Mouse (Mus musculus) G1E (cell line): ENCODE results near the gene Tcp1. TPM values are rescaled to one million over a fixed set of nuclear protein-coding genes. Genes with fewer than 3 reads are reported as not detected.

ENCODE experiments used
- ATAC-seq: 2 replicates; pipeline ENCODE4 v1.8.0; 2016; ENCODE audit warnings: mild to moderate bottlenecking; ENCODE audit not compliant: insufficient number of reproducible peaks, poor library complexity, low FRiP score, severe bottlenecking; ENCODE audit errors: extremely low read depth
- DNase-seq: peaks from one replicate; pipeline ENCODE4 v3.0.0; 2012; ENCODE audit warnings: low spot score
- H3K27me3 ChIP-seq: 2 replicates; pipeline ENCODE4 v1.6.1; 2012; ENCODE audit warnings: mild to moderate bottlenecking, low read length, inconsistent platforms; ENCODE audit not compliant: insufficient read depth
- H3K36me3 ChIP-seq: replicated peaks from 2 replicates; pipeline ENCODE3; 2012; ENCODE audit warnings: mild to moderate bottlenecking, inconsistent platforms
- H3K4me1 ChIP-seq: 2 replicates; pipeline ENCODE4 v1.6.1; 2012; ENCODE audit warnings: low read depth, low read length, inconsistent platforms, mixed read lengths; ENCODE audit not compliant: insufficient read depth
- H3K4me3 ChIP-seq: 2 replicates; pipeline ENCODE4 v1.5.1; 2012; ENCODE audit warnings: low read depth, mild to moderate bottlenecking, inconsistent platforms, low read length, moderate library complexity, mixed read lengths
- H3K9me3 ChIP-seq: replicated peaks from 2 replicates; pipeline ENCODE4 v1.6.1; 2012; ENCODE audit warnings: inconsistent platforms
- CTCF ChIP-seq: IDR thresholded peaks from 2 replicates; pipeline ENCODE4 v1.5.1; 2012; ENCODE audit warnings: low read depth, low read length, inconsistent platforms, mixed read lengths
- GATA1 ChIP-seq: IDR thresholded peaks from 2 replicates; pipeline ENCODE4 v1.6.1; 2012; ENCODE audit warnings: borderline replicate concordance, low read length, inconsistent platforms, mixed read lengths
- GATA2 ChIP-seq: IDR thresholded peaks from 2 replicates; pipeline ENCODE4 v1.6.1; 2012; ENCODE audit warnings: low read depth, low read length, inconsistent platforms, borderline replicate concordance
- POLR2AphosphoS5 ChIP-seq: IDR thresholded peaks from 2 replicates; pipeline ENCODE4 v1.6.1; 2012; ENCODE audit warnings: low read depth, low read length, inconsistent platforms; ENCODE audit not compliant: insufficient replicate concordance
- TAL1 ChIP-seq: conservative IDR thresholded peaks from 2 replicates; pipeline ENCODE4 v1.6.1; 2012; ENCODE audit warnings: low read depth, low read length, inconsistent platforms, mixed read lengths
- polyA plus RNA-seq: library from polyadenylated mRNA; stranded (reverse); fragments of >175 nt; gene quantifications from 2 replicates; pipeline ENCODE4 v1.2.3, GENCODE M21; 2012
- total RNA-seq, 2 experiments: library from RNA; stranded (forward) in 1 of 2; stranded (reverse) in 1 of 2; fragments of 200-1000 nt in 1 of 2; fragments of >200 nt in 1 of 2; fragmentation: Nextera tagmentation in 1 of 2; gene quantifications; 2 replicates each; pipeline ENCODE4 v1.2.3; 2014 to 2017

The Tcp1 gene
- total and polyA plus RNA-seq, 3 experiments = 56.3 to 1,033 (median 429) TPM

DNA sequence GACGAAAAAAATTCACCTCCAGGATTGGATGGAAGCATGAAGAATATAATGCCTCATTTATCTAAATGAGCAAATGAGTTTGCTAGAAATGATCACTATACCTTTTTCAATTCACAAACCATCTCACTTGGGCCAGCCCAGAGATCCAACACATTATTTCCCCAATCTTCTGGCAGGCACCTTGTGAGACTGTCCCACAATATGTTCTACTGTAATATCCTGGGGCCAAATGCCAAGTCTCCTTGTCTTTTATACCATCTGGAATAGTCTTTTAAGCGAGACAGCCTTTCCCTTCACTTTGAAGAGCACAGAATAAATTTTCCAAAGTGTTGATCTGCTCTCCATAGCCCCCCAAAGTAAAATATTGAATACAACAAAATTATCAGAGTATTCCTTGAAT is 58.4 kb downstream of the Tcp1 start:
- DNase-seq = no peak
- Histone ChIP-seq H3K36me3 (peaks cover 78% of the 10 kb centered on the region), H3K27me3 (no peaks in the 10 kb centered on the region), H3K9me3 (no peaks in the 10 kb centered on the region), H3K4me1 (peaks cover 4% of the 10 kb centered on the region; the same call in 1 of the 2 replicates), H3K4me3 (no peak overlapping the region)
- ATAC-seq = no peak
- TF ChIP-seq TAL1 (no peak), POLR2AphosphoS5 (no peak), CTCF (no peak), GATA2 (no peak), GATA1 (no peak)

Other genes with a start within 250 kb of the Tcp1 start
- gene Slc22a1, start 239.9 kb upstream of the Tcp1 start, total RNA-seq (2014; fragmentation: Nextera tagmentation) = not detected in 2 replicates
- gene Slc22a1, start 239.9 kb upstream of the Tcp1 start, total RNA-seq (2017) = not detected in 2 replicates
- gene Slc22a1, start 239.9 kb upstream of the Tcp1 start, polyA plus RNA-seq = 0.03 and 0.07 TPM in 2 replicates
- 69.9 and 74.3 TPM in 2 replicates for gene Igf2r, start 146.0 kb upstream of the Tcp1 start, total RNA-seq (2014; fragmentation: Nextera tagmentation)
- 73.1 and 75.5 TPM in 2 replicates for gene Igf2r, start 146.0 kb upstream of the Tcp1 start, total RNA-seq (2017)
- 15.8 and 20.3 TPM in 2 replicates for gene Igf2r, start 146.0 kb upstream of the Tcp1 start, polyA plus RNA-seq
- not detected in 2 replicates for gene Mas1, start 47.6 kb upstream of the Tcp1 start, total RNA-seq (2014; fragmentation: Nextera tagmentation)
- 0.17 TPM in 1 of 2 replicates, not detected in the other for gene Mas1, start 47.6 kb upstream of the Tcp1 start, total RNA-seq (2017)
- not detected in 2 replicates for gene Mas1, start 47.6 kb upstream of the Tcp1 start, polyA plus RNA-seq
- not detected in 2 replicates for gene Mrgprh, start 39.7 kb upstream of the Tcp1 start, total RNA-seq (2014; fragmentation: Nextera tagmentation)
- gene Mrgprh, start 39.7 kb upstream of the Tcp1 start, total RNA-seq (2017) = 0.06 and 0.11 TPM in 2 replicates
- gene Mrgprh, start 39.7 kb upstream of the Tcp1 start, polyA plus RNA-seq = not detected in 2 replicates
- gene Pnldc1, start 5.5 kb upstream of the Tcp1 start, total RNA-seq (2014; fragmentation: Nextera tagmentation) = 3.8 TPM in 1 of 2 replicates, not detected in the other
- 0.52 and 1.5 TPM in 2 replicates for gene Pnldc1, start 5.5 kb upstream of the Tcp1 start, total RNA-seq (2017)
- gene Pnldc1, start 5.5 kb upstream of the Tcp1 start, polyA plus RNA-seq = 0.04 TPM in 1 of 2 replicates, not detected in the other
- gene Mrpl18, start 644 bp downstream of the Tcp1 start, total RNA-seq (2014; fragmentation: Nextera tagmentation) = 114 and 118 TPM in 2 replicates
- 227 and 231 TPM in 2 replicates for gene Mrpl18, start 644 bp downstream of the Tcp1 start, total RNA-seq (2017)
- 52.4 and 103 TPM in 2 replicates for gene Mrpl18, start 644 bp downstream of the Tcp1 start, polyA plus RNA-seq
- not detected in 2 replicates for gene Acat3, start 24.9 kb downstream of the Tcp1 start, total RNA-seq (2014; fragmentation: Nextera tagmentation)
- gene Acat3, start 24.9 kb downstream of the Tcp1 start, total RNA-seq (2017) = 0.66 and 1.8 TPM in 2 replicates
- 0.10 and 0.15 TPM in 2 replicates for gene Acat3, start 24.9 kb downstream of the Tcp1 start, polyA plus RNA-seq
- 27.5 and 36.6 TPM in 2 replicates for gene Acat2, start 45.0 kb downstream of the Tcp1 start, total RNA-seq (2014; fragmentation: Nextera tagmentation)
- 91.9 and 98.6 TPM in 2 replicates for gene Acat2, start 45.0 kb downstream of the Tcp1 start, total RNA-seq (2017)
- 10.3 and 14.4 TPM in 2 replicates for gene Acat2, start 45.0 kb downstream of the Tcp1 start, polyA plus RNA-seq
- gene Wtap, start 78.5 kb downstream of the Tcp1 start, total RNA-seq (2014; fragmentation: Nextera tagmentation) = 103 and 107 TPM in 2 replicates
- 150 and 173 TPM in 2 replicates for gene Wtap, start 78.5 kb downstream of the Tcp1 start, total RNA-seq (2017)
- gene Wtap, start 78.5 kb downstream of the Tcp1 start, polyA plus RNA-seq = 37.5 and 44.0 TPM in 2 replicates
- gene Sod2, start 91.1 kb downstream of the Tcp1 start, total RNA-seq (2014; fragmentation: Nextera tagmentation) = 107 and 144 TPM in 2 replicates
- 102 and 111 TPM in 2 replicates for gene Sod2, start 91.1 kb downstream of the Tcp1 start, total RNA-seq (2017)
- gene Sod2, start 91.1 kb downstream of the Tcp1 start, polyA plus RNA-seq = 407 and 592 TPM in 2 replicates
- not detected in 2 replicates for gene Gpr31b, start 136.6 kb downstream of the Tcp1 start, total RNA-seq (2014; fragmentation: Nextera tagmentation)
- gene Gpr31b, start 136.6 kb downstream of the Tcp1 start, total RNA-seq (2017) = 0.17 and 0.27 TPM in 2 replicates
- not detected in 2 replicates for gene Gpr31b, start 136.6 kb downstream of the Tcp1 start, polyA plus RNA-seq
- not detected in 2 replicates for gene Tcp10b, start 145.4 kb downstream of the Tcp1 start, total RNA-seq (2014; fragmentation: Nextera tagmentation)
- 0.06 TPM in 1 of 2 replicates, not detected in the other for gene Tcp10b, start 145.4 kb downstream of the Tcp1 start, total RNA-seq (2017)
- not detected in 2 replicates for gene Tcp10b, start 145.4 kb downstream of the Tcp1 start, polyA plus RNA-seq
- gene Unc93a, start 216.1 kb downstream of the Tcp1 start, total RNA-seq (2014; fragmentation: Nextera tagmentation) = not detected in 2 replicates
- gene Unc93a, start 216.1 kb downstream of the Tcp1 start, total RNA-seq (2017) = 0.16 TPM in 1 of 2 replicates, not detected in the other
- gene Unc93a, start 216.1 kb downstream of the Tcp1 start, polyA plus RNA-seq = not detected in 2 replicates